Mouse (Mus musculus) thymus, postnatal 36 days (tissue): Measurements from ENCODE around the gene Lrch1.

Experiments
- DNase-seq, 2 experiments: peaks; one replicate each; pipeline ENCODE4 v3.0.0; 2022; ENCODE audit warnings: mixed read lengths in 2 of 2

Gene Lrch1

DNA sequence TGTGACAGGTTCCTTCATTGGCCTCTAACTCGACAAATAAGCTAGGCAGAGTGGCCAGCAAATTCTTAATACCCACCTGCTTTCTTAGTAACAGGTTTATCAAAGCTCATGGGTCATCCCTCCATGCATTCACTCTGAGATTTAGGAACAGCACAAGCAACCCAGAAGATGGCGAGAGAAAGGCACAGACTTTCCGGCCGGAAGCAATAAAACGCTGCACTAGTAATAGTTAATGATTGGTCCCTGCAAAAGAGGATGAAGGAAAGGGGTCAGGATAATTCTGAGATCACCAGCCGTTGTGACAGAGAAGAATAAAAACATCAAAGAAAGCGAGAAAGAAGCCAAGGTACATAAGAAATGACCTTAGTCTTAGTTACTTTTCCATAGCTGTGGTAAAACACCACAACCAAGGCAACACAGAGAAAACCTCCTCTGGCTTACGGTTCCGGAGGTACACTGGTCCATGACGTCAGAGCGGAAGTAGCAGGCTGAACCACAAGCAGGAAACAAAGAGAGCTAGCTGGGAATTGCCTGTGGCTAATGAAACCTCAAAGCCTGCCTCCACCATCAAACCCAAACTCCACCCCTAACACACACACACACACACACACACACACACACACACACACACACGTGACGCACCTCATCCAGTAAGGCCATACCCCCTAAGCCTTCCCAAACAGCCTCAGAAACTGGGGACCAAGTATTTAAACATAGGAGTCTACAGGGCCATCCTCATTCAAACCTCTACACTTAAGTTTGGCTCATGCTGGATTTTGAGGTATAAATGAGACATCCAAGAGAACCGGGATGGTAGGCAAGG lies 100.2 kb downstream of the Lrch1 start:
- DNase-seq: peak; percentile 70 to 81

DNA sequence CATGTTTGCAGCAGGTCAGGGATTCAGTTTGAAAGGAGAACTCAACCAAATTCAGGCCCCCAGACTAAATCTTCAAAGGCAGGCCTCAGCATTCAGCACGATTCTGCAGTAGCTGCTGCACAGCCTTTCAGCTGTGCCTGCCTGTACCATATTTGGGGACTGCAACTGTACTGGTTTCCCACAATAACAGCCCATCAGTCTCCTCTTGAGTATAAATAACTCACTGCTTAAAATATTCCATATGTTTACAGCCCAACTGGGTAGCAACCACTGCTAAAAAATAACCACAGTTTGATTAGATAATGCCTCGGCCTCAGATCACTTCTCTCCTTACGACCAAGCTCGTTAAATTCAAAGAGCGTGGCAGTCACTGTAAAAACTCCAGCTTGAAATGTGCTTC lies 101.0 kb downstream of the Lrch1 start:
- DNase-seq: no peak

DNA sequence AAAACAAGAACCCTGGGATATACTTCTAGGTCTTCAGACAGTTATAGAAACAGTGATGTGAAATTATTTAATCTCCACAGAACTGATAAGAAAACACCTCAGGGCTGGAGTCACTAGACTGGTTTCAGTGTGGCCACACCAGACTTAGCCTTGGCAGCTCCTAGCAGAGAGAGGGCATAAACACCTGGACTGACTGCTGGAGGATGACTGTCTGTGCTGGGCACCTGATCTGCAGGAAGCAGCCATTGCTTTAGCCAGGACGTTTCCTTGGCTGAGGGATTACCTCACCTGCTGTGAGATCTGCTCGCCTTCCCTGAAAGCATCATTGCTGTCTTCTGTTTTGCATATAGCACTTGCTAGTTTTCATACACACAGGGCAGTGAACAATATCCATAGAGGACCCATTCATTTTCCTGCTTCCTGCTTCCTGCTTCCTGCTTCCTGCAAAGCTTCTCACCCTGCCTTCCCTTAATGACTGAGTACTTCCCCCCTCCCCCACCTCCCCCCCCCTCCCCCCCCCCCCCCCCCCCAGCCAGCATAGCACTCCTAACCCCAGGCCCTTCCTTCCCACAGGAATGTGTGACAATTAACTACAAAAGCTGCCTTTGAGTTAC lies 101.9 kb downstream of the Lrch1 start:
- no peak for DNase-seq

DNA sequence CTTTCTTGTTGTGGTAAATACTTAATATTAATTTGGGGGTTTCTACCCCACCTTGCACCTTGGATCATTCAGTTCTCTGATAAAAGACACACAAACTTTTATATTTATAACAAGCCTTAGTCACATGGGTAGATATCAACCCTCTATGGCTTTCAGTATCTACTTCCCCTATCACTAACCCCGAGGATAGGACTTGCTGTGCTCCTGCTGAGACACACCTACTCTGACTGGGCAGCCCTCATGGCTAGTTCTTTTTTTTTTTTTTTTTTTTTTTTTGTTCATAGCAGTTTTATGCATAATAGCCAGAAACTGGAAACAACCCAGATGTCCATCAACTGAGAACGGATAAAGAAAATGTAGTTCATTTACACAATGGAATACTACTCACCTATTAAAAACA lies 106.0 kb downstream of the Lrch1 start:
- no peak for DNase-seq

DNA sequence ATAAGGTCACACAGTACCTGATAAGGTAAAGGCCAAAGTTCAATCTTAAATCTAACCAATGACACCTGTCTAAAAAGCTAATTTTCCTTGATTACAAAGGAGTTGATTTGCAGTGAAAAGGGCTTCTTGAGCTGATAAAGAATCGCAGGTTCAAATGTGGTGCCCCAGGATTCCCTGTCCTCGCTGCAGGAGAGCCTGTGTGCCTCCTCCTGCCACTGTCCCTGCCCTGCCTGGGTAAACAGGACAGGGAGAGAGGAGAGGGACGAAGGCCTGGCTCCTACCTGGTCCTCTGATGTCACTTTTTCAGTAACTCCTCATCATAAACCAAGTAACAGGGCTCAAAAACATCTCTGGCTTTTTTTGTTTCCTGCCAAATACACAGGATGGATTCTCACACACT lies 106.4 kb downstream of the Lrch1 start:
- DNase-seq: no peak

DNA sequence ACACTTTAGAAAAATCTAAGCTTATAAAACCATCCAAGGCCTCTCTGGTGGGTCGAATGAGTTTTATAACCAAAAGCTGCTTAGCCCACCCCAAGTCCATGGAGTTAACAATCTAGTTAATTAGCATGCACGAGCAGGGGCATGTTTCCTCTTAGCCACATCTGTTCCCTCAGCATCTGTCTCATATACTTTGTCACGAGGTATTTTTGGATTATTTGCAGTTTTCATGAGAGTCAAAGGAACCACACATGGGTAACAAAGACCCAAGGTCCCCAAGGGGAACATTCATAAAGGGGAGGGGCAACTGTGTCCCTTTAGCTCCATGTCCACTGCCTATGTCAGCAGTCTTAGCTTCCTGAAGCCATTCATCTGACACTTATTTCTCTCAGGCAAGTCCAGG lies 106.9 kb downstream of the Lrch1 start:
- DNase-seq: no peak

DNA sequence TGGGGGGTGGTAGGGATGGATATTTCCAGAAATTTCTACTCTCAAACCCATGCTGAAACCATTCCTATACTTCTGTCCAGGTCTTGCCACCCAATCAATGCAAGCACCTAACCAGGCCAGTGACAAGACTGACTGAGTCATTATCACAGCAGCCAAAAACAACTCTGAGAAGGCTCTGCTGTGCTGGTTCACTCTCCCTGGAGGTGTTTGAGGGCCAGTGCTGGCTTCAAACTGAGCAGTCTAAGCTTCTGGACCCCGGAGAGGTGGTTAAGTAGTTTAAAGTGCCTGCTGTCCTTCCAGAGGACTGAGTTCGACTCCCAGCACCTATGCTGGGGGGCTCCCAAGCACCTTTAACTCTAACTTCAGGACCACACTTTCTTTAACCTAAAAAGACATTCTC lies 107.3 kb downstream of the Lrch1 start:
- no peak for DNase-seq

DNA sequence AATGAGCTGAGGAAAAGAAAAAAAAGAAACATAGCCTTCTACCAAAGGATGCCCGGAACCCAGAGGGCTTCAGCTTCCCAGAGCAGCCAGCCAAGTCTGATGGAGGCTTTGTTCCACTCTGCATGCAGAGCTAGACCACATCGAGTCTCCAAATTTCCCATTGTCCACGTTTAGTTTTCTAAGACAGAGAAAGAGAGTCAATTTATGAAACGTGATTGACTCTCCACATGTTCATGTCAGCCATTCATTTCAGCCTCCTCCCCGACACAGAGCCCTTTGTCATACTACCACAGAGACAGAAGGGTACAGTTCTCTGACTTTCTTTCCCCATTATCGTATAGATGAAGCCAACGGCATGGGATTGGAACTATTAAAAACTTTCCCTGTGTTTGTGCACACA lies 108.9 kb downstream of the Lrch1 start:
- no peak for DNase-seq

DNA sequence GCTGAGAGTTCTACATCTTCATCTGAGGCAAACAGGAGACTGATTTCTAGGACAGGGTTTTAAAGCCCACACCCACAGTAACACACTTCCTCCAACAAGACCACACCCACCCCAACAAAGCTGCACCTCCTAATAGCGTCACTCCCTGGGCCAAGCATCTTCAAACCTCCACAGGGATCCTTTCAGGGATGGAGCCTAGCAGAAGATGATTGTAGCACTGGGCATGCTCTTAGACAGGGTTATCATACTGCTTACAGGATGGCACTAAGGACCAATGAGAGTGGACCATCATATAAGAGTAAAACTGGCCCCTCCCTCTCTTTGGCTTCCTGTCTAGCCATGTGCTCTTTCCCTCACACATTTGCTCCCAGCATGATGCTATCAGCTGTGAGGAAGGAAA lies 112.7 kb downstream of the Lrch1 start:
- DNase-seq: peak in 1 of 2 experiments; percentile 29

DNA sequence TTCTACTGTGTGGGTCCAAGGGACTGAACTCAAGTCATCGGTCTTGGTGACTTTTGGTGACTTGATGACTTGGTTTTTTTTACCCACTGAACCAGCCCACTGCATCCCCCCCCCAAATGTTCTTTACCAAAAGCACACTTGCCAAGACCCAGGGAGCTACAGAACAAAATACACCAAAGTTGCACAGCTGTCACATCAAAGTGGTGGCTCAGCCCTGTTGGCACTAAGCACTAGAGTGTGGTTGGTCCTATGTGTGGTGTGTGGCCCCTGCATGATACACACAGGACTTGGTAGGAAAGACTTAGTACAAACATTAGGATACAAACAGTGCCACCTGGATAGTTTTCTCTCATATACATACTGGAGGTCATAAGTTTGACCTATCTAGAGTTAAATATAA lies 113.5 kb downstream of the Lrch1 start:
- peak; percentile 31 to 57 for DNase-seq

DNA sequence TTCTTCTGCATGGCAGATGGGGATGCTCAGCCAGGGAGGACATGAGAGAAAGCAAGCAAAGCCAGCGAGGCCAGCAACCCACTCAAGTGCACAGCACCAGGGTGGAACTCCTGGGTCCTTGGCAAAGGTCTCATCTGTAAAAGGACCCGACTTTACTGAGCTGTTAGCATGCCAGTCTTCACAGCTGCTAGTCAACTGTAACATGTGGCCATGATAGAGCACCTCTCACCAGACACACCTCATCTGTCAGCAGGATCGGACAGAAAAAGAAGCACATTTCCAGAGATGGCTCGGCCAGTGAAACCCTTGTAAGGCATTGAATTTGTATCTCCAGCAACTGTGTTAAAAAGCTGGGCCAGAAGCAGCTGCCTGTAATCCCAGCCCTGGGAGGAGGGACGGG lies 116.0 kb downstream of the Lrch1 start:
- DNase-seq: no peak

DNA sequence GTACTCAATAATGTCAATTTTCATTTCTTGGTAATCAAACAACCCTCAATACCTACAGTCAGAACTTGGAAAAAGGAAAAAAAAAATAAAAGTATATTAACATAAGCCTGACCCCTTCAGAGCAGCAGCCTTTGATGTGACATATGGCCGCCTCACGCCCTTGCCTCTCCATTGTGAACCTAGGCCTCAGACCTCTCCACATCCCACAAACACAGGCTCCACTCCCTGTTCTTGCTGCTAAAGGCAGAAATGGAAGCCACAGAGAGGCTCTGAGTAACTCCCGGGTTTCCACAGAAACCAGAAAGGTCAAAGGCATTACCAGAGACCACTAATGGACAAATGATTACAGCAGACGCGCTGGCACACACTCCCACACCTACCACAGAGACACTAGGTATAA lies 116.6 kb downstream of the Lrch1 start:
- DNase-seq: no peak

DNA sequence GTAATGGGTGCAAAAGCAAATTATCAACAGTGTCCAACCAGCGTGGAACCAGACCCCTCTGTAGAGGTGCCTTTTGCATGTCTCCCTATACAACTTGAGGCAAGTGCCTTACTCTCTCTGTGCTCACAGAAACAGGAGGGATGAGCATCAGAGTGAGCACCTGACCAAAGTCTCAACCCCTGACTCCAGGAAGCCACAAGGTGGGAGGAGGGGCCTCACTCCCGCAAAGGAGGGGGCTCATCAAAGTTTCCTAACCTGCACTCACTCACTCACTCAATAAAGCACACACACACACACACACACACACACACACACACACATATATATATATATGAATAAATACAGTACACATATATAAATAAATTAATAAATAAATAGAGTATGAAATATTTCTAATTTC lies 117.1 kb downstream of the Lrch1 start:
- DNase-seq: peak; percentile 47 to 65

DNA sequence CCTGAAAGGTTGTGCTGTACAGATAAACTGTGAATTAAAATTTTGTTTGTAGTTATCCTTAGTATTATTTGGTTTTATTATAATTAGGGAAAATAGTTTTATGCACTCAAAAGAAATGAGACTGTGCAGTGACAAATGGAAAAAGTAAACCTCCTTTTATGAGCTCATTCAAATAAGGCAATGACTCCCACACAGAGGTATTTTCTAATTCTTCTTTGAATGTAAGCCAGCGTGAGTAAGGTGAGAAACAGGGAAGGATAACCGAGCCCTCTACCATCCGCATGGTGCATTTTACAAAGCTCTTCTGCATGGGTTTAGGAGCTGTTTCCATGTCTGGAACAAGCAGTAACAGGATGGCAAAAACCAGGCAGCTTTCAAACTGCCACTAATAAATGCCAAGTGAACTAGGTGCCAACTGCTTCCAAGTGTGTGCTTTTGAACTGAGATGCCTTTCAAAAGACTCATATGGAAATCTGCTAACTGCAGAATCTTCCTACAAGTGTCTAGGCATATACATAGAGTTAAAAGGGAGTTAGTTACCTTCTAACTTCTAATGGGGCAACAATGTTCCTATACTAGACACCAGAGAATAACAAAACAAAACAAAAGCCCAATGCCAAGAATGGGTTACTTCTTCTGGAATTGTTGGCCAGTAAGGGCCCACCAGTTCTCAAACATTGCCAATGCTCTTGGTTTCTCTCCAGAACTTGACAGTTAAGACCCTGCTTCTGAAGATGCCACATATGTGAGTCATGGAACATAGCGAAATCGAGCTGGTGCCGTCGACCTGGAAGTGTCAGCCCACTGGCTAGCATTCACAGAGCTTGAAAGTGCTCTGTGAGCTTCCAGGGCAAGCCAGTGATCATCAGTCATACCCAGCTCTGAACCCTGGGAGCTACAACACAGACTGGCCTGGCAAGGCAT lies 124.7 kb downstream of the Lrch1 start:
- DNase-seq: no peak

DNA sequence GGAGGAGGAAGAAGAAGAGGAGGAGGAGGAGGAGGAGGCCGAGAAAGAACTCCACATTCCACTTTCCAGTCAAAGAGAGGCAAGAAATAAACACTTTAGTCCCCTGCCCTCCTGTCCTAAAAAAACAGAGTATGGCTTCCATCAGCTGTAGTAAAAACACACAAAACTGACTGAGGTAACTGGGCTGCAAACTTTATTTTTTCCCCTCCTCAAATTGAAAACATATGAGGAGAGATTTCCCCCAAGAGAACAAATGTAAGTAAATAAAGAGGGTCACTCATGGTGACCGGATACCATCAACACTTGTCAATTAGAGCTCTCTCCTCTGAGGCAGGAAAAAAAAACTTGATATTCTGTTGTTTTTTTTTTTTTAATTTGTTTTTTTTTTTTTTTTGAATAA lies 125.6 kb downstream of the Lrch1 start:
- DNase-seq: no peak

DNA sequence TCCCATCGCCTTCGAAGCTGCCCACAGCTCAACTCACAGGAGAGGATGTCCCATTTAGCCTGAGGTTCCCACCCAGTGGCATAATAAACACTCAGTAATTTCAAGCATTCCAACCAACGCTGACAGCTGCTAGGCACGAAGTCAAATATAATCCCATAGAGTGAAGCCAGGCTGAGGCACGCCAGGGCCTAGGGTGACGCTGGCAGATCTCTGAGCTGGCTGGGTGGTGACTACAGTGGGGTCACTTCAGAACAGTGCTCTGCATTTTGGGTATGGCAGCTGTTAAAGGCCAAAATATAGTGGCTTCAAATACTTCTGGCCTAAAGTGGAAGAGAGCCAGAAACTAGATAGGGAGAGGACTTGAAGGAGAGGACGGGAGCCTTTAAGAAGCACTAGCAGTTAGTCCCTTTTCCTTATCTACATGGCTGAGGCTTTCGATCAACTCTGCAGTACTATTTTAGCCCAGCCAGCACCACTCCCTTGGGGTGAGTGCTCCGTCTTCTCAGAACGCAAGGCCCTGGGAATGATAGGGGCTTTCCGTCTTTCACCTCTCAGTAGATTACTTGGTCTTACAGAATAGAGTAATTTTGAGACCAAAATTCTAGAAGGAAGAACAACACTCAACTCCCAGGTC lies 127.4 kb downstream of the Lrch1 start:
- DNase-seq: no peak

DNA sequence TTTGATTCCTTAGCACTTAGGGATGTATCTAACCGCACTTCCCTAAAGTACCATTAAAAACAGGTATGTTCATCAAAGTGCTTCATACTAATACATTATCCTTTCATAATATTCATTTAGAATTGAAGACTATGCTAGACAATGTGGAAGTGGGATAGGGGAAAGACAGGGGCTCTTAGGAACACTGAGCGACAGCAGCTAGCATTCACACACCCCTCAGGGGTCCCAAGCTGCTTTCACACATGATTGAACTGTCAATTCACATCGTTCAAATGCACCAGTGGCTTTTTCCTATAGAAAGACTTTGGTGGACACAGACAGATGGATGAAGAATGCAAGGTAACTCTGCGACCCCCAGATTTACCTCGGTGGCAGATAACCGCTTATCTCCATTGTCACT lies 131.0 kb downstream of the Lrch1 start:
- DNase-seq: no peak

DNA sequence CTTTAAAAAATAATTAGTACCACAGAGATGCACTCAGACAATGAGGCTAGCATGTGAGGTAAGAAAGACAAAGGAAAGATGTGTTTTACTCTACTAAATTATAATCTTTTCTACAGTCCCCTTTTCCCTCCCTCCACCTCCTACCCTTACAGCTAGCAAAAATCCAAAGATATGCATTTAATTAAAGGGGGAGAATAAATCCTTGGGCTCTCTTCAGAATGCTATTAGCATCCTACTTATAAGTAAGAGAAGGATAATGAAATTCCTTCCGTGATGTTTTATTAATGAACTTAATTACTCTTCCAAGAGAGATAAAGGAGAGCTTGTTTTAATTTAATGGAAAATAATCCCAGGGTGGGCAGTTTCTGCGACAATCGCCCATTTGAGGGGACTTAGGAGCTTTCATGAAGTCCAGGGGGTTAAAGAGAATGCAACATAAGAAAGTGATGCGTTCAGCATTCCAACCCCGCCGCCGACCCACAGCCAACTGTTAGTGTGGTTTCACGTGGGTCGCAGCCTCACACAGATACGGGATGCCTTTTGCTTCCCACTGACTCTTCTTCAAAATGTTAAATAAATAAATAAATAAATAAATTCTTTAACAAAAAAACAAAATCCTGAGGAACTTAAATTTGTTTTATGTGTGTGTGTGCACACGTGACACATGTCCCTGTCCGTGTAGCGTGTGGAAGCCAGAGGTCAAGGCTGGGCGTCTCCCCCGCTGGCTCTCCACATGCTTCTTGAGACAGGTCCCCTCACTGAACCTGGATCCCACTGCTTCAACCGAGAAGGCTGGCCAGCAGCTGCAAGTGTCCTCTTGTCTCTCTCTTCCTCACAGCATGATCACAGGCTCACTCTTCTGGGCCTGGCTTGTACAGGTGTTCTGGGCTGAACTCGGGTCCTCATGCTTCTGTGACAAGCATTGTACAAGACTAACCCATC lies 132.6 kb downstream of the Lrch1 start:
- no peak for DNase-seq

DNA sequence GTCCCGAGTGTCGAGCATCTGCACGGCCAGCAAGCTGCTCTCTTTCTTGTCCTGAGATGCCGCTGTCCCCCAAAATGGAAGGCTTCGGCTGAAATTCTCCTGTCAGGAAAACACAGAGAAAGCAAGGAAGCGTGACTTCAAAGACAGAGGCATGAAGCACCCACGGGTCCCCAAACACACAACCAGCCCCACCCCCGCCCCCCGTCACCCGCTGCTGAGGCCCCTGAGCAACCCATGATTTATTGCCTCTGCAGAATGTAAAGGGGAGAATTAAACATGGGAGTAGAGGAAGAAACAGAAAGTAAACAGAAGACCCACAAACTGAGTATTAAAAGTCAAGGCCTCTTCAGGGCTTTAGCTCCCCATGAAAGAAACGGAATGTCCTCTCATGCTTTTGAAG lies 136.1 kb downstream of the Lrch1 start:
- DNase-seq: no peak

DNA sequence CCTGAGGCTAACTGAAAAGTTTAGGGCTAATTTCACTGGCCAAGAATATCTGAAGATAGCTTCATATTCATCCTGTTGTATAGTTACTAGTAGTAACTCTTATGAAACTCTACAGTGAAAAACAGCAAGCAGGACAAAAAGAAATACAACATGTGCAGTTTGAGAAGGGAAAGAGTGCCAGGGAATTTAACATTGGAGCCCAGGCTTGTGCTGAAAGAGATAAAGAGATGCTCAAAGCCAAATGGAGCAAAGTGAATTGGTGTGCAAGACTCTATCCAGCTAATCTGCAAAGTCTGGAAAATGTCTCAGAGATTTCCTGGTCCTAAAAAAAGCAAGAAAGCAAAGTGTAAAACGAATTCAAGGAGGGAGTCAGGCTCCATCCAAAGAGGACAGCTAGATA lies 145.7 kb downstream of the Lrch1 start:
- DNase-seq: no peak

DNA sequence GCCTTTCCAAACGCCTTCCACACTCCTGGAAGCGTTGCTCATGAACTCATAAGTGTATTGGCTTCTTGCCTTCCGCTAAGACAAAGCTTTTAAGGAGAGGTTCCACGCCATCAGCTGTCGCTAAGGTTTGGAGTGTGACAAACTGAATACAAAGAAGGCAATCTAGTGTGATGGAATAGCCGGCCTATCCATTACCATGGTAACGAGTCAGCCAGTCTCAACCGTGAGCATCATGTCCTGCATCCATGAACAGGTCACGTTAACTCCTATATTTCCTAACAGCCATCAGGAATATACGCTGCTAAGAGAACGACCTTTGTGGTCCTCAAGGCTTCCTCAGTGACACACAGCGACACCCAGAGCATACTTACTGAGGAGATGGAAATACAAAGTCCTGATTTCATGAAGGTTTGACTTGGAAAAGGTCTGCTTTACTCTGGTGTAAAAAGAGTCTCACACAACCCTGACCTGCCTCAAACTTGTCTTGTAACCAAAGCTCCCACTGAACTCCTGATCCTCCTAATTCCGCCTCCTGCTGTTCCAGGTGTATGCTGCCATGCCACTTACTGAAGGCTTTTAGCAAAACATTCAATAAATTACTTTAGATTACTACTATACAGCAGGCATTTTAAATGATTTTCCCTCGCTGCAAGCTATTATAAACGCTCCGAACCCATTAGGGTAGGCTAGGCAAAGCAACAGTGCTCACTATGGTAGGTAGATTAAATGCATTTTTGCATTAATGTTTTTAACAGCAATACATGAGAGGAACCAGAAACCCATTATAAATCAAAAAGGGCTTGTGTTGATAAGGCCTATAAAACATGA lies 149.4 kb downstream of the Lrch1 start:
- no peak for DNase-seq
